Mouse (Mus musculus) thymus, adult 18-20 months (tissue): ENCODE data around the gene Stx19.

ENCODE experiments used
- DNase-seq, 2 experiments: peaks; one replicate each; pipeline ENCODE4 v3.0.0; 2022; ENCODE audit warnings: mixed read lengths in 2 of 2

The Stx19 gene

GRCm38 (mm10) chr16:62852464-62853252 is 38.2 kb downstream of the Stx19 start:
- no peak for DNase-seq

- no peak for DNase-seq
These were observed 39.2 kb downstream of the Stx19 start for GRCm38 (mm10) chr16:62853611-62854126.

GRCm38 (mm10) chr16:62854191-62855068 is 40.0 kb downstream of the Stx19 start, which contains the start of gene Pros1:
Gene Pros1, plus strand, starts transcription at chr16:62854307.
- peak; percentile 7 to 39 for DNase-seq

DNA sequence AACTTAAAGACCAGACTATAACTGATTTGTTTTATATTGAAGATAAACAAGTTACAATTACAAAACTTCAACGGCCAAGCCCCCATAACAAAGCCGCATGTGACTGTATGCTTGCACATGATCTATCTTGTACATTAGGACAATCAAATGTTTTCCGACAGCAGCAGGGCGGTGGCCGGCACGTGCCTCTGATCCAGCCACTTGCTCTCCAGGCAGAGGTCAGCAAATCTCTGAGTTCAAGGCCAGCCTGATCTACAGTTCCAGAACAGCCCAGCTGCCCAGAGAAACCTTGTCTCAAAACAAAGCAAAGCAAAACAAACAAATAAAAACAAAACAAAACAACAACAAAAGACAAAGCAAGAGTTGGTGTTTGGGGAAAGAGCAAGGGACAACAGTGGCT is 40.9 kb downstream of the Stx19 start:
- no peak for DNase-seq

DNA sequence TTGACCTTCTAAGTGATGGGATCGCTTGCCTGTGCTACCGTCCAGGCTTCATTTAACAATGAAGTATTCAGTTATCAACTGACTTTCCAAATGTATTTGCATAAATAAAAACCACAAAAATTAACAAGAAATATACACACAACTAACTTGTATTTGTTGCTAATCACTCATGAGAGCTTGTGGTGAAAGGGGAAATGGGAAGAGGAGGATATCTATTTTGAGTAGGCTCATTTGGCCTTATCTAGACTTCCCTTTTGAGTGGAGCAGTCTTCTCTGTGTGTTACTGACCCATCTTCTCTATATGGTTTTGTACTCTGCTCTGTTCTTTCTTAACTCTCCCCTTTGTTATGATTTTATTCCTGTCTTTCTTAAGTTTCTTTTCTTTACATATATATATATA is 41.8 kb downstream of the Stx19 start:
- no peak for DNase-seq

DNA sequence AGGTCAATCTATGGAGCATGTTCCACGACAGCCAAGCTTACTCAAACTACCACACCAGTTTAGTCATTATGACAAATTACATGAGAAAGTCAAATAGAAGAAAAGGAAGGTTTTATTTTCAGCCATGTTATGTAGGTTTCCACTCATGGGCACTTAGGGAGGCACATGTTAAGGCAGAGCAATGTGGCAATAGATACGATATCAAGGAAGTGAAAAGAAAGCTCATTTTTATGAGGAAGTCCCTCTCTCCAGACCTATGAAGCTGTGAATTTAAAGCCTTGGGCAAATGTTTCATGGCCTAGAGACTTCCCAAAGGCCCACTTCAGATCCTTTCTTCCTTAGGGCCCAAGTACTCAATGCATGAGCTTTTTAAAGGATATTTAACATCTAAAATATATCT is 43.0 kb downstream of the Stx19 start:
- DNase-seq, result no peak

DNA sequence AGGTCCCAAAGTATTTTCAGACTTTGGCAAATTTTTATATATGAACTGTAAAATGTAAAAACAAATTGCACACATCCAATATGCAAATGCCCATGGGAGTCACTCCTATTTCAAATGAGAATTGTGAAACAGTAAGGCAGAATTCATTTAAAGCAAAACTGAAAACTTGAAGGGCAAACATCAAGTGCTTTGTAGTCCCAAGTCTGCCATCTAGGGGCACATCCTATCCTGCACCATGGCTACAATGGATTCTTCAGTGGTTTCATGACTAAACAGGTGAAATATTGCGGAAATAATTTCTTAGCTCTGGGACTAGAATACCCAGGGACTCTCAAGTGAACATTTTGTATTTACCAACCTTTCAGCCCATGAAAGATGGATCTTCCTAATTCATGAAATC is 43.5 kb downstream of the Stx19 start:
- no peak for DNase-seq

DNA sequence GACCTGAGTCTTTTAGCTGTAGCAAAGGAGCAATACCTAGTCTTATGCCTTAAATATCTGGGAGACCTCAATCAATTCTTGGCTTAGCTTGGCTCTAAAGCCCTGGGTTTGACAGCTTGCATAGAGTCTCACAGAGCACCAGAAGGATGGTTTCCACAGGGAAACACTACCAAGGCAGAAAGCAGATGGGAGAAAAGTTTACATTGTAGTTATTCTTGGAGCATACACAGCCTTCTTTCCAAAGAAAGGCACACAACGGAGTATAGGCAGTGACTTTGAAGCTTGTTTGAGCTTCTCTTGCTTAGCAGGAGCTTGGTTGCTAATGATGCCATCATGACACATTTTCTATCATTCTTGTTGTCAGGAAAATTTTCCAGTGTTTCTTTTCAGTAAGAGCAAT is 45.7 kb downstream of the Stx19 start:
- no peak for DNase-seq

DNA sequence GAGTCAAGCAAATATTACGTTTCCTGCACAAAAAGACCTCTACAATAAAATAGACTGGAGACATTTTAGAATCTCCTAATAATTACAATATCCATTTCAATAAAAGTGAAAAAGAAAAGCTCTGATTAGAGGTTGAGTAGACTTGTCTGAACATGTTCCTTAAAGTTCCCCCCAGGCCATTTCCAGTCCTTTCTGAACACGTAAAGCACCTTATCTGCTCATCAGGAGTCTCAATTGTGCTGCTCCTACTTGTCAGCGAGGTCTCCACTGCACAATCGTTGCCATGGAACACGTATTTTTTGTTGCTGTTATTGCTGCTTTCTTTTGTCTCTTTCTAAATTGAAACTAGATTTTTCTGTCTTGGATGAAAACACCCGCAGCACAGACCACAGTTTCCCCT is 47.0 kb downstream of the Stx19 start:
- DNase-seq, result no peak

DNA sequence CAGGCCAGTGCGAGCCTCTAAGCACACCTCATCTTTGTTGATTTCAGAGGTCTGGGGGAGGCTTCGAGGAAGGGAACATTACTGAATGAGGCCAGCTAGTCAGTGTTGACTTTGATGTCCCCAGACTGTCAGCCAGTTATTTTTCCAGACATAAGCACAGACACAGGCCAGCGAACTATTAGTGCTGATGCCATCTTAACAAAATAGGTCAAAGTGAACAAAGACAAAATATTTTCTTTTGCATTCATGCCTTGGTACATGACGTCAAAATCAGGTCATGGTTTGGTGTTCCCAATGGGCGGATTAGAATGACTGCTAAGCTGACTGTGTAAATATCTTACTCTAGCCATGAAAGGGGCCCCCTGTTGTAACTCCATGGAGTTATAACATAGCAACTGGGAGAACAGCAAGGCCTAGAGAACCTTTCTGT is 58.2 kb downstream of the Stx19 start:
- DNase-seq, result no peak

- no peak for DNase-seq
These were observed 58.7 kb downstream of the Stx19 start for GRCm38 (mm10) chr16:62873180-62873579.
